Mouse (Mus musculus): ENCODE measurements at regions not wholly inside any gene's neighbourhood (a gene's known extent, or its start where the extent isn't known, plus 50 kb on each side); places are given as distances from the start of the nearest gene placed in this dataset.
A peak's percentile ranks its signal among the peaks of the same experiment; 100 is the strongest.

- DNase-seq (ENCODE audit: low spot score in 2 of 2) = no peak
Observed at GRCm38 (mm10) chr3:10523359-10523758, 187.9 kb upstream of the Gm38303 start.

GRCm38 (mm10) chr3:10512186-10512585, 176.7 kb upstream of the Gm38303 start:
- no peak for DNase-seq (ENCODE audit: low spot score in 2 of 2)

GRCm38 (mm10) chr3:10511376-10511775, 175.9 kb upstream of the Gm38303 start:
- DNase-seq (ENCODE audit: low spot score in 2 of 2) = peak in 1 of 2 experiments; percentile 51

Data from right cerebral cortex, adult 2 months (tissue).